Comparison of ENCODE assay signal across 8 mouse cellular contexts in the genomic region with DNA sequence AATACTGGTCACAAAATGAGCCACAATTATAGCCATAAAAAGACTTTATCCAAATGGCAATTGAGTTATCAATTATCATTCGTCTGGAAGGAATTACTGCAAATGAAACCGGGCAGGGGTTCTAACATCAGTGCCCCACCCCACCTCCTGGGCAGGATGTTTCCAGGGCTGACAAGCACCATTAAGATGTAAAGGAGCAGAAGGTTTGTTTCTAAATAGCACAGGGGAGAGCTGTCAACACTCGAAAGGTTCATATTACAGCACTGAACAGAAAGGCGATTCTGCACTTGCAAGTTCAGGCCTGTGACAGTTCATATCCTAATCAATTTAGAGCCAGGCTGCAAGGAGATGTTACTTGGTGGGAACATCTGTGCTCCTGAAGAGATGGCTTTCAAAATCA. TPM values are rescaled to one million over a fixed set of nuclear protein-coding genes. Genes with fewer than 3 reads are reported as not detected.
DNase-seq lines count a peak whose midpoint lies in the region; ATAC-seq and TF ChIP-seq lines count a peak whose summit lies in the region.

No protein-coding gene starts in this region.

- intact Hi-C loops in left cerebral cortex, postnatal 4 days (cut with DNase I): loop anchor here (10.0 kb wide), 1 partner anchor 225 kb away; no protein-coding TSS in a partner anchor

- no peak for TF ChIP-seq POLR2A in cortical plate, adult 2 months (IDR thresholded peaks at IDR 0.05; ENCODE audit: extremely low read depth, insufficient read depth, low read length)

- H3K36me3 ChIP-seq in liver, embryonic 13.5 days: no peaks in the 10 kb centered on the region
- H3K36me3 ChIP-seq in forebrain, postnatal 0 days (ENCODE audit: insufficient read depth): no peaks in the 10 kb centered on the region
- H3K36me3 ChIP-seq in midbrain, embryonic 16.5 days (ENCODE audit: control insufficient read depth, insufficient read depth, low read length): no peaks in the 10 kb centered on the region

- peak overlapping the region; percentile 17; the same call in 1 of the 2 replicates for H3K4me2 ChIP-seq in liver, embryonic 13.5 days
- peak overlapping the region; percentile 50 for H3K4me2 ChIP-seq in forebrain, postnatal 0 days (ENCODE audit: low read depth)
- peak overlapping the region; percentile 84 for H3K4me2 ChIP-seq in midbrain, embryonic 16.5 days (ENCODE audit: low read length)

- TF ChIP-seq CTCF in cortical plate, adult 2 months (IDR thresholded peaks at IDR 0.05; ENCODE audit: extremely low read depth, insufficient read depth, low read length): no peak
- TF ChIP-seq CTCF in forebrain, postnatal 0 days (IDR thresholded peaks at IDR 0.05; ENCODE audit: low read depth): no peak

- ATAC-seq in liver, embryonic 13.5 days (ENCODE audit: low read depth): no peak
- ATAC-seq in forebrain, postnatal 0 days: no peak
- ATAC-seq in midbrain, embryonic 16.5 days: no peak

- no peak overlapping the region for H3K4me3 ChIP-seq in liver, embryonic 13.5 days (replicated peaks)
- peak overlapping the region; percentile 90; the same call in 1 of the 2 replicates for H3K4me3 ChIP-seq in cortical plate, adult 2 months (ENCODE audit: insufficient read depth, low read length)
- H3K4me3 ChIP-seq in forebrain, postnatal 0 days (ENCODE audit: low read depth, low read length): peak overlapping the region; percentile 47; the same call in 1 of the 2 replicates
- H3K4me3 ChIP-seq in midbrain, embryonic 16.5 days (ENCODE audit: low read depth, low read length): peak overlapping the region; percentile 57

- peaks cover 72% of the 10 kb centered on the region for H3K4me1 ChIP-seq in liver, embryonic 13.5 days (replicated peaks)
- peaks cover 5% of the 10 kb centered on the region; the same call in 1 of the 2 replicates for H3K4me1 ChIP-seq in cortical plate, adult 2 months (ENCODE audit: control insufficient read depth, insufficient read depth, low read length)
- peaks cover 16% of the 10 kb centered on the region; the same call in 1 of the 2 replicates for H3K4me1 ChIP-seq in forebrain, postnatal 0 days (ENCODE audit: insufficient read depth)
- H3K4me1 ChIP-seq in midbrain, embryonic 16.5 days (ENCODE audit: control insufficient read depth, insufficient read depth, low read length): peaks cover 31% of the 10 kb centered on the region

- peaks cover 32% of the 10 kb centered on the region for H3K27me3 ChIP-seq in liver, embryonic 13.5 days
- H3K27me3 ChIP-seq in forebrain, postnatal 0 days (ENCODE audit: insufficient read depth, low read length): no peaks in the 10 kb centered on the region
- H3K27me3 ChIP-seq in midbrain, embryonic 16.5 days (ENCODE audit: control insufficient read depth, insufficient read depth, low read depth, low read length): no peaks in the 10 kb centered on the region

- no peak for DNase-seq in liver, embryonic 13.5 days
- DNase-seq in liver: no peak
- no peak for DNase-seq in forebrain, postnatal 0 days
- DNase-seq in yolk sac, embryonic 10.5 days (ENCODE audit: low spot score): no peak
- DNase-seq in left cerebral cortex, postnatal 4 days: no peak
- no peak for DNase-seq in kidney, postnatal 14 days

- H3K9ac ChIP-seq in liver, embryonic 13.5 days: no peak overlapping the region
- H3K9ac ChIP-seq in forebrain, postnatal 0 days: no peak overlapping the region; the same call in 1 of the 2 replicates
- H3K9ac ChIP-seq in midbrain, embryonic 16.5 days (ENCODE audit: low read depth, low read length): peak overlapping the region; percentile 39; the same call in 1 of the 2 replicates

- 60% methylated on average over 4 of the region's 4 CpGs for WGBS in liver, embryonic 13.5 days (ENCODE audit: insufficient replicate concordance)
- 14% methylated on average over 4 of the region's 4 CpGs for WGBS in forebrain, postnatal 0 days
- WGBS in midbrain, embryonic 16.5 days: 20% methylated on average over 4 of the region's 4 CpGs

- H3K9me3 ChIP-seq in liver, embryonic 13.5 days (replicated peaks): no peaks in the 10 kb centered on the region
- no peaks in the 10 kb centered on the region for H3K9me3 ChIP-seq in forebrain, postnatal 0 days (ENCODE audit: low read length)
- no peaks in the 10 kb centered on the region for H3K9me3 ChIP-seq in midbrain, embryonic 16.5 days (replicated peaks; ENCODE audit: control insufficient read depth, low read length, poor library complexity, severe bottlenecking)

- no peak overlapping the region for H3K27ac ChIP-seq in liver, embryonic 13.5 days
- no peak overlapping the region for H3K27ac ChIP-seq in cortical plate, adult 2 months (ENCODE audit: insufficient read depth, low read length)
- no peak overlapping the region for H3K27ac ChIP-seq in forebrain, postnatal 0 days (ENCODE audit: low read depth, low read length)
- no peak overlapping the region for H3K27ac ChIP-seq in midbrain, embryonic 16.5 days (ENCODE audit: low read length)

RNA-seq across cellular contexts. Expression of a gene that starts 3.3 kb away (rescaled TPM):
- polyA plus RNA-seq in liver, embryonic 13.5 days (2015; fragmentation: Nextera tagmentation; extraction: Ambion mirVana): 18.5 and 21.0 TPM in 2 replicates
- 129 and 139 TPM in 2 replicates for polyA plus RNA-seq in cortical plate, adult 2 months (2012; rRNA removed)
- 122 TPM in 2 replicates for total RNA-seq in forebrain, postnatal 0 days (2014; rRNA removed)
- 68.0 and 79.3 TPM in 2 replicates for polyA plus RNA-seq in forebrain, postnatal 0 days (2015; fragmentation: Nextera tagmentation; extraction: Ambion mirVana)
- 79.9 and 84.3 TPM in 2 replicates for polyA plus RNA-seq in midbrain, embryonic 16.5 days (2015; fragmentation: Nextera tagmentation; extraction: Ambion mirVana)
- 10 to 100 TPM; 88.4 to 91.0 TPM for total RNA-seq in left cerebral cortex, postnatal 4 days (2021)

Comparison
In these comparisons a context has a peak if more than half of its experiments do, and no peak if none do; other contexts are left out.
1. H3K4me2 ChIP-seq: peak in every context shown above with its lines; median percentile 84 in midbrain, embryonic 16.5 days; 50 in forebrain, postnatal 0 days; 17 in liver, embryonic 13.5 days.